ENCODE assay signal across 29 mouse cellular contexts in the genomic region with DNA sequence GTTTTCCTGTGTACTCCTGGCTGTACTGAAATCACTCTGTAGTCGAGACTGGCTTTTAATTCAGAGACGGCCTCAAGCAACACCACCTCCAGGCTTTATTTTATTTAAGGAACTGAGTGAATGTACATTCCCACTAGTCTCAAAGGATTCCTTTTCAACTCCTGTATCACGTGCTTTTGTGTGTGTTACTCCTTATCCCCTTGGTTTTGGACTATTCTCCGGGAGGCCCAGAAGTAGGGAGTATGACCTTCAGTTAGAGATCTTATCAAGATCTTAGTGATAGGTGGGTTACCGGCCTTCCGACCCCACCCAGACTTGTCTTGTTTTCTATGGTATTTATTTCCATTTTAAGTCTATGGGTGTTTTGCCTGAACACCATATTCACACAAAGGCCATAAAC. TPM values are rescaled to one million over a fixed set of nuclear protein-coding genes. Genes with fewer than 3 reads are reported as not detected.
DNase-seq lines count a peak whose midpoint lies in the region; ATAC-seq and TF ChIP-seq lines count a peak whose summit lies in the region.
"Had no signal": no experiment of that assay in that cellular context is flagged by ENCODE, and none has a peak within 500 bp of the region (broad histone marks: within the 10 kb centered on the region; RNA-seq: fewer than 3 reads in every experiment).

No protein-coding gene starts in this region.

- H3K4me2 ChIP-seq in forebrain, embryonic 16.5 days (ENCODE audit: low read length), result no peak overlapping the region
- H3K4me2 ChIP-seq: embryonic facial prominence, embryonic 13.5 days; forebrain, embryonic 12.5 days; heart, embryonic 13.5 days; hindbrain, embryonic 13.5 days had no signal

- ATAC-seq in forebrain, embryonic 16.5 days, result no peak
- ATAC-seq: forebrain, postnatal 0 days; hindbrain, embryonic 16.5 days; intestine, embryonic 16.5 days had no signal

- DNase-seq in CD4-positive helper T cell, adult 2 months (ENCODE audit: low read depth, low spot score), result peak; percentile 21
- DNase-seq in R1 (ENCODE audit: low read depth, low spot score), result peak; percentile 52
- peak; percentile 17 for DNase-seq in naive thymus-derived CD4-positive, alpha-beta T cell, adult 2 months (ENCODE audit: low read depth)
- DNase-seq in lung, adult 18-20 months, result no peak
- no peak for DNase-seq in adrenal gland, postnatal 36 days
- DNase-seq: adrenal gland, adult 2 months; adrenal gland, postnatal 14 days; B cell, adult 2 months; cerebellum, adult 11-12 months; cerebellum, adult 8-10 months; cerebellum, postnatal 10 days; cerebellum, postnatal 36 days; embryo, embryonic 11 days; forebrain, postnatal 0 days; gastrocnemius, adult 2 months; gastrocnemius, postnatal 25 days; heart, adult 2 months; kidney, adult 18-20 months had no signal

- H3K9ac ChIP-seq in ES-Bruce4 (ENCODE audit: low read depth, poor library complexity, severe bottlenecking), result peak overlapping the region; percentile 61; the same call in 1 of the 2 replicates
- no peak overlapping the region for H3K9ac ChIP-seq in forebrain, embryonic 16.5 days (replicated peaks; ENCODE audit: low read depth, low read length)
- H3K9ac ChIP-seq: embryonic facial prominence, embryonic 13.5 days; forebrain, embryonic 12.5 days; forebrain, postnatal 0 days; heart, embryonic 13.5 days; hindbrain, embryonic 13.5 days had no signal

- H3K27ac ChIP-seq in ES-Bruce4 (ENCODE audit: insufficient read depth, low read length), result peak overlapping the region; percentile 98
- H3K27ac ChIP-seq in forebrain, embryonic 16.5 days (ENCODE audit: low read length), result no peak overlapping the region
- H3K27ac ChIP-seq: embryonic facial prominence, embryonic 10.5 days; embryonic facial prominence, embryonic 13.5 days; forebrain, embryonic 12.5 days; gastrocnemius, adult 2 months; heart, adult 2 months; heart, embryonic 10.5 days; heart, embryonic 13.5 days; hindbrain, embryonic 13.5 days had no signal

- no peak for TF ChIP-seq POLR2A in ES-Bruce4 (IDR thresholded peaks at IDR 0.05; ENCODE audit: insufficient read depth, low read length)

- H3K4me1 ChIP-seq in ES-Bruce4 (ENCODE audit: control insufficient read depth, insufficient read depth, low read length), result peaks cover 2% of the 10 kb centered on the region
- H3K4me1 ChIP-seq in forebrain, embryonic 16.5 days (replicated peaks; ENCODE audit: control insufficient read depth, insufficient read depth, low read length), result peaks cover 7% of the 10 kb centered on the region

- no peaks in the 10 kb centered on the region for H3K27me3 ChIP-seq in ES-Bruce4 (ENCODE audit: control insufficient read depth, insufficient read depth, low read length, poor library complexity, severe bottlenecking)
- no peaks in the 10 kb centered on the region for H3K27me3 ChIP-seq in forebrain, embryonic 16.5 days (replicated peaks; ENCODE audit: control insufficient read depth, insufficient read depth, low read length)
- H3K27me3 ChIP-seq: embryonic facial prominence, embryonic 13.5 days; forebrain, embryonic 12.5 days; heart, embryonic 13.5 days; hindbrain, embryonic 13.5 days had no signal

- TF ChIP-seq CTCF in ES-Bruce4 (IDR thresholded peaks at IDR 0.05; ENCODE audit: low read depth, low read length), result no peak

- 85% methylated on average over 6 of the region's 6 CpGs for WGBS in forebrain, embryonic 16.5 days

- H3K9me3 ChIP-seq in ES-Bruce4 (replicated peaks; ENCODE audit: control insufficient read depth, insufficient read depth, low read length, poor library complexity, severe bottlenecking), result no peaks in the 10 kb centered on the region
- H3K9me3 ChIP-seq in forebrain, embryonic 16.5 days (ENCODE audit: control insufficient read depth, low read length), result no peaks in the 10 kb centered on the region
- H3K9me3 ChIP-seq: embryonic facial prominence, embryonic 10.5 days; embryonic facial prominence, embryonic 13.5 days; forebrain, embryonic 12.5 days; heart, embryonic 10.5 days; heart, embryonic 13.5 days; hindbrain, embryonic 13.5 days had no signal

- H3K4me3 ChIP-seq in ES-Bruce4 (ENCODE audit: low read depth, low read length), result no peak overlapping the region
- H3K4me3 ChIP-seq in forebrain, embryonic 16.5 days (replicated peaks; ENCODE audit: low read length), result no peak overlapping the region
- H3K4me3 ChIP-seq: embryonic facial prominence, embryonic 10.5 days; embryonic facial prominence, embryonic 13.5 days; erythroblast, embryonic 14.5 days; forebrain, embryonic 12.5 days; gastrocnemius, adult 2 months; heart, adult 2 months; heart, embryonic 10.5 days; heart, embryonic 13.5 days; hindbrain, embryonic 13.5 days had no signal

- no peaks in the 10 kb centered on the region for H3K36me3 ChIP-seq in ES-Bruce4 (ENCODE audit: control insufficient read depth, insufficient read depth, low read length, poor library complexity, severe bottlenecking)
- H3K36me3 ChIP-seq in forebrain, embryonic 16.5 days (ENCODE audit: control insufficient read depth, insufficient read depth), result no peaks in the 10 kb centered on the region
- H3K36me3 ChIP-seq: embryonic facial prominence, embryonic 10.5 days; embryonic facial prominence, embryonic 13.5 days; forebrain, embryonic 12.5 days; heart, embryonic 10.5 days; hindbrain, embryonic 13.5 days had no signal

- no peak for TF ChIP-seq EP300 in ES-Bruce4 (IDR thresholded peaks at IDR 0.05; ENCODE audit: insufficient read depth, low read depth, low read length)

RNA-seq across cellular contexts. Expression of gene Atg13, which starts 4.6 kb away (rescaled TPM):
- 38.8 and 43.2 TPM in 2 replicates for polyA plus RNA-seq in ES-Bruce4 (2011; ENCODE audit: insufficient read depth, insufficient read length, low read depth, missing spikeins)
- polyA plus RNA-seq in forebrain, embryonic 16.5 days (2015; fragmentation: Nextera tagmentation; extraction: Ambion mirVana), result 43.6 and 45.0 TPM in 2 replicates
- 10 to 100 TPM; 47.8 to 82.8 TPM for total RNA-seq in adrenal gland, postnatal 36 days (2021)

RNA-seq across cellular contexts. Expression of gene Harbi1, which starts 4.9 kb away (rescaled TPM):
- polyA plus RNA-seq in ES-Bruce4 (2011; ENCODE audit: insufficient read depth, insufficient read length, low read depth, missing spikeins), result 16.8 and 22.4 TPM in 2 replicates
- polyA plus RNA-seq in forebrain, embryonic 16.5 days (2015; fragmentation: Nextera tagmentation; extraction: Ambion mirVana), result 20.9 and 22.5 TPM in 2 replicates
- 10 to 100 TPM in 1 of 2 experiments, 1 to 10 TPM in 1; 9.0 to 14.9 TPM for total RNA-seq in adrenal gland, postnatal 36 days (2021)

RNA-seq across cellular contexts. Expression of gene Ambra1, which starts 24.2 kb away (rescaled TPM):
- 43.1 and 50.4 TPM in 2 replicates for polyA plus RNA-seq in ES-Bruce4 (2011; ENCODE audit: insufficient read depth, insufficient read length, low read depth, missing spikeins)
- polyA plus RNA-seq in forebrain, embryonic 16.5 days (2015; fragmentation: Nextera tagmentation; extraction: Ambion mirVana), result 23.5 and 25.5 TPM in 2 replicates
- 10 to 100 TPM; 34.4 to 35.5 TPM for total RNA-seq in adrenal gland, postnatal 36 days (2021)

RNA-seq across cellular contexts. Expression of gene Arhgap1, which starts 56.1 kb away (rescaled TPM):
- 85.6 and 93.7 TPM in 2 replicates for polyA plus RNA-seq in ES-Bruce4 (2011; ENCODE audit: insufficient read depth, insufficient read length, low read depth, missing spikeins)
- 99.2 and 99.4 TPM in 2 replicates for polyA plus RNA-seq in forebrain, embryonic 16.5 days (2015; fragmentation: Nextera tagmentation; extraction: Ambion mirVana)
- 10 to 100 TPM; 63.7 to 68.4 TPM for total RNA-seq in adrenal gland, postnatal 36 days (2021)

RNA-seq across cellular contexts. Expression of gene Zfp408, which starts 56.1 kb away (rescaled TPM):
- polyA plus RNA-seq in ES-Bruce4 (2011; ENCODE audit: insufficient read depth, insufficient read length, low read depth, missing spikeins), result 14.4 and 14.9 TPM in 2 replicates
- polyA plus RNA-seq in forebrain, embryonic 16.5 days (2015; fragmentation: Nextera tagmentation; extraction: Ambion mirVana), result 10.8 and 16.2 TPM in 2 replicates
- 10 to 100 TPM in 1 of 2 experiments, 1 to 10 TPM in 1; 9.7 to 11.6 TPM for total RNA-seq in adrenal gland, postnatal 36 days (2021)

Comparison
In these comparisons a context has a peak if more than half of its experiments do, and no peak if none do; other contexts are left out.
1. DNase-seq: peak in CD4-positive helper T cell, adult 2 months (single experiment), R1 (single experiment) and naive thymus-derived CD4-positive, alpha-beta T cell, adult 2 months (single experiment); none in lung, adult 18-20 months (0 of 2) and adrenal gland, postnatal 36 days (0 of 2).